Mouse (Mus musculus): Measurements from ENCODE around the gene Usp7.

The Usp7 gene
- long read RNA-seq, experiment 1, partial matches to known transcripts: 2 of 5 reads
- long read RNA-seq, experiment 1, other reads (novel, unspliced or antisense): 3 of 5 reads
- long read RNA-seq, experiment 2, partial matches to known transcripts: 4 of 11 reads
- long read RNA-seq, experiment 2, other reads (novel, unspliced or antisense): 7 of 11 reads

GRCm38 (mm10) chr16:8791949-8792557 is at the start of gene Usp7:
Gene Usp7, minus strand, starts transcription at chr16:8792308.
- intact Hi-C loops (cut with DNase I): no loop called here

GRCm38 (mm10) chr16:8840557-8840956 is 48.4 kb upstream of the Usp7 start:
- intact Hi-C loops (cut with DNase I): no loop called here

DNA sequence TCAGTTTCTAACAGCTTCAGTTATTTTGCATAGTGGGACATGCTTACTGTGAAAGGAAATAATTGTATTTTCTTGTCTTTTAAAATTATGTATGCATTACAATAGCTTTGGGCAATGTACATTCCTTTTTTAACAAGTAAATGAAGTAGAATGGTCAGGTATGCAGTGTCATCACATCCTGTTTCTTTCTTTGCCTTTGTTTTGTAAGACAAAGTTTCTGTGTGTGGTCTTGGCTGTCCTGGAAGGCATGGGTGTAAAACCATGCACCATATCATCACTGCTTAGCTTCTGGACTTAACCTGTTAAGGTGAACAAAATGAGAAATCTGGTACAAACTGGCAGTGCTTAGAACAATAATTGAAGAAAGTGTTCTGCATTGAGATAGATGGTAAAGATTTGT is 46.8 kb upstream of the Usp7 start:
- intact Hi-C loops (cut with DNase I): loop anchor here (10.0 kb wide), 1 partner anchor 104 kb away; no protein-coding TSS in a partner anchor

DNA sequence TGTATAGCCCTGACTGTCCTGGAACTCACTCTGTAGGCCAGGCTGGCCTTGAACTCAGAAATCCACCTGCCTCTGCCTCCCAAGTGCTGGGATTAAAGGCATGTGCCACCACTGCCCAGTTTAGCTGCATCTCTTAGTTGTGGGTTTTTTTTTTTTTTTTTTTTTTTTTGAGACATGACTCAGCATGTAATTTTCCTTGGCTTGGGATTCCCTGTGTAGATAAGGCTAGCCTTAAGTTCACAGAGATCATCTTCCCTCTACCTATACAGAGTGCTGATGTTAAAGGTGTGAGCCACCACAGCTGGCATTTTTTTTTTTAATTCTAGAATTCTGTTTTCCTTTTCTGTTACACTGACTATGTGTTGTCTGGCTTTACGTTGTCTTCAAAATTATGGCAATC is 45.5 kb upstream of the Usp7 start:
- intact Hi-C loops (cut with DNase I): loop anchor here (10.0 kb wide), 1 partner anchor 103 kb away; no protein-coding TSS in a partner anchor

- intact Hi-C loops (cut with DNase I): loop anchor here (10.0 kb wide), 1 partner anchor 102 kb away; no protein-coding TSS in a partner anchor
Observed at GRCm38 (mm10) chr16:8836876-8837275, 44.8 kb upstream of the Usp7 start.

- intact Hi-C loops (cut with DNase I): loop anchor here (5.0 to 10.0 kb wide), 2 partner anchors 36 to 96 kb away; no protein-coding TSS in a partner anchor
Observed at GRCm38 (mm10) chr16:8831241-8831640, 39.1 kb upstream of the Usp7 start.

- intact Hi-C loops (cut with DNase I): loop anchor here (5.0 to 10.0 kb wide), 2 partner anchors 37 to 96 kb away; no protein-coding TSS in a partner anchor
Observed at GRCm38 (mm10) chr16:8830431-8831211, 38.5 kb upstream of the Usp7 start.

GRCm38 (mm10) chr16:8829564-8830359 is 37.7 kb upstream of the Usp7 start, which contains the start of gene 1810013L24Rik:
Gene 1810013L24Rik, plus strand, starts transcription at chr16:8830100.
- intact Hi-C loops (cut with DNase I): loop anchor here (5.0 to 10.0 kb wide), 2 partner anchors 38 to 95 kb away; no protein-coding TSS in a partner anchor

GRCm38 (mm10) chr16:8828636-8829563 is 36.8 kb upstream of the Usp7 start:
- intact Hi-C loops (cut with DNase I): no loop called here

DNA sequence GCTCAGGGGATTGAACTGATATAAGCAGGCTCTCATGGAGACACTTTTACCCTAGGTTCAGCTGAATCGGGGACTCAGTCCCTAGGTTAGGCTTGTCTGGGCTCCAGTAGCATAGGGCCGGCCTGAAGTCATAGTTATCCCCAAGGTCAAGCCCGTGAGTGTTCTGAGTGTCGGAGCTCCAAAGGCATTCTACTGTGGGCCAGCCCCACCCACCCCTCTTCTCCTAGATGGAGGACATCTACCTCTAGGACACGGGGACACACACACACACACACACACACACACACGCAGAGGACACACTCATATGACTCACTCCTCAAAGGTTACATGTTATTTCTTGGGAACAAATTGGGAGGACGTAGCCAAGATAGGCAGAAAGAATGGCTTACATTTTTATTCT is 35.3 kb upstream of the Usp7 start:
- intact Hi-C loops (cut with DNase I): no loop called here

DNA sequence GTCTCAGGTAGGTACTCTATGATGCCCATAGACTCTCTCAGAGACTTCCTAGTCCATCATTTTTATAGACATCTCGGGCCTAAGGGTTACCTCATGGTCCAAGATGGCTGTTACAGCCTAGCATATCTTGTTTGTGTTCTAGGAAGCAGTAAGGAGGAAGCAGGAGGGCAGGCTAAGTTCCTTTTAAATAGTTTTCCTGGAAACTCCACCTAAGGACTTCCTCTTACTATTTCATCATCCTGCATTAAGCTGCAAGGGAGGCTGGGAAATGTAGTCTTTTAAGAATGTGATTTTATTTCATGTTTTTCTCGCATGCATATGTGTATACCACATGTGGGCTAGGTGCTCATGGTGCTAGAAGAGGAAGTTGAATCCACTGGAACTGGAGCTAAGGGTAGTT is 31.6 kb upstream of the Usp7 start:
- intact Hi-C loops (cut with DNase I): no loop called here

DNA sequence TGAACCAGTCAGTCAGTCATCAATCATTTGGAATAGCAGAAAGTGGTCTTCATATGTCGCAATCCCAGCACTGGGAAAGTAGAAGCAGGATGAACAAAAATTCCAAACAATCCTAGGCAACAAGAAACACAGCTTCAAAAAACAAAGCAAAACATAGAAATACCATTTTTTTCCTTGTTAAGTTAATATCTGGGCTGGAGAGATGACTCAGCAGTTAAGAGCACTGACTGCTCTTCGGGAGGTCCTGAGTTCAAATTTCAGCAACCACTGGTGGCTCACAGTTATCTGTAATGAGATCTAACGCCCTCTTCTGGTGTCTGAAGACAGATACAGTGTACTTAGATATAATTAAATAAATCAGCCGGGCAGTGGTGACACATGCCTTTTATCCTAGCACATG is 30.5 kb upstream of the Usp7 start:
- intact Hi-C loops (cut with DNase I): no loop called here

GRCm38 (mm10) chr16:8821429-8821828 is 29.3 kb upstream of the Usp7 start:
- intact Hi-C loops (cut with DNase I): no loop called here

- intact Hi-C loops (cut with DNase I): no loop called here
Observed at GRCm38 (mm10) chr16:8817872-8818271, 25.8 kb upstream of the Usp7 start.

- intact Hi-C loops (cut with DNase I): no loop called here
Observed at GRCm38 (mm10) chr16:8810399-8811127, 18.5 kb upstream of the Usp7 start.

DNA sequence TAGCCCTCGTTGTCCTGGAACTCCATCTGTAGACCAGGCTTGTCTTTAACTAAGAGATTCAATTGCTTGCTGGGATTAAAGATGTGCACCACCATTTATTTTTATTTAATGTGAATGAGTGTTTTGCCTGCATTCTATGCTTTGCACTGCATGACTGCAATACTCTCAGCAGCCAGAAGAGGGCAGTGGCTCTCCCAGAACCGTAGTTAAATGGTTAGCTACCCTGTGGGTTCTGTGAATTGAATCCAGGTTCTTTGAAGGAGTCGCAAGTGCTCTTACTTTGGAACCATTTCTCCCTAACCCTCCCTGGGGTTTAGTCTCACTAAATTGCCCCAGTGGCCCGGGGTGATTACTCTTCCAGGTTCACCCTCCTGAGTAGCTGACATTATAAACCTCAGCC is 14.6 kb upstream of the Usp7 start:
- intact Hi-C loops (cut with DNase I): loop anchor here (2.0 kb wide), 1 partner anchor 62 kb away; no protein-coding TSS in a partner anchor

- intact Hi-C loops (cut with DNase I): no loop called here
Observed at GRCm38 (mm10) chr16:8795906-8796305, 3.8 kb upstream of the Usp7 start.

DNA sequence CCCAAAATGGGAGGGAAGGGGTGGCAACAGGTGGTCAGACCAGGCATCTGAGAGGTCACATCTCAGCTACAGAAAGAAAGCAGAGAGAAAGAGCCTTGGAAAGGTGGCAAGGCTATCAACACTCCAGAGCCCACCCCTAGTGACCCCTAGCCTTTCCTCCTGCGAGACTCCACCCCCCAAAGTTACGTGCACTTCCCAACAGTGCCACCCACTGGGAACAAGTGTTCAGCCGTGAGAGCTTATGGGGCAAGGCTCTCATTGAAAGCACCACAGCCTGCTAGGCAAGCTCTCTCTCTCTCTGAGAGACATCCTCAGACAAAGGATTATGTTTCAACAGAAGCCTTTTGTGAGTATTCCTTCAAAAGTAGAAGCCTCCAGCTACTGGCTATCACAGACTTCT is 2.8 kb upstream of the Usp7 start:
- intact Hi-C loops (cut with DNase I): no loop called here

DNA sequence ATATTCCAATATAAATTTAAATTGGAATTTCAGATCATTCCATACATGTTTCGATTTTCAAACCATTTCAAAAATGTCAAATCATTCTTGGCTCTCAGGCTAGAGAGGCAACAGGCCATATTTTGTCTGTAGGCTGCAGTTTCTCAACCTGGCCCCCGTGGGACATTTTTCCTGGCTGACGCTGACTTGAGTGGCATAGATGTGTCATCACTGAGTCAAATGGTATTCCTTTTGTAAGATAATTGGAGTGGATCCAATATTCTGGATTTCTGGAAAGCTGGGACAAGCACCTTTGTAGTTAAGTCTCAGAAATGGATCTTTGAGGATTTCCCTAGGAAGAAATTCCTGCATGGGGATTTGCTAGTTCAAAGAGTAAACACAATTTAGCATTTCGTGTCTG is 1.2 kb downstream of the Usp7 start:
- intact Hi-C loops (cut with DNase I): no loop called here

All from adrenal gland (tissue).